Mouse (Mus musculus): ENCODE measurements around the gene Fam168a. TPM values are rescaled to one million over a fixed set of nuclear protein-coding genes. Genes with fewer than 3 reads are reported as not detected.
A peak's percentile ranks its signal among the peaks of the same experiment; 100 is the strongest.

Gene Fam168a
- total and polyA plus RNA-seq, 3 experiments = 3.1 to 19.2 TPM; not detected in 1

- TF ChIP-seq CHD1 (IDR thresholded peaks at IDR 0.05; ENCODE audit: low read depth, low read length) (no peak), KAT2A (conservative IDR thresholded peaks at IDR 0.05; ENCODE audit: low read depth, low read length) (no peak), CTCF (IDR thresholded peaks at IDR 0.05 in 2 of 3, conservative IDR thresholded peaks at IDR 0.05 in 1 of 3; ENCODE audit: control insufficient read depth in 1 of 3, insufficient read depth in 1 of 3, low read depth in 2 of 3, low read length in 3 of 3, poor library complexity in 1 of 3, severe bottlenecking in 1 of 3) (no peak), ETS1 (IDR thresholded peaks at IDR 0.05; ENCODE audit: low read depth, low read length) (no peak)
- Histone ChIP-seq H3K9ac (ENCODE audit: control insufficient read depth, low read depth, low read length, poor library complexity, severe bottlenecking) (no peak overlapping the region), H3K36me3 (ENCODE audit: control insufficient read depth in 1 of 2, insufficient read depth in 2 of 2, low read length in 2 of 2) (no peaks in the 10 kb centered on the region), H3K9me3 (replicated peaks; ENCODE audit: insufficient read depth, low read length) (no peaks in the 10 kb centered on the region), H3K27me3 (ENCODE audit: control insufficient read depth in 1 of 2, insufficient read depth in 2 of 2, low read length in 2 of 2) (0 out of 4 replicates have a peak, but pooled peaks cover 0 to 1% of the 10 kb centered on the region in 2 experiments), H3K4me3 (ENCODE audit: control insufficient read depth in 1 of 2, insufficient read depth in 1 of 2, low read depth in 2 of 2, low read length in 2 of 2) (no peak overlapping the region), H3K79me2 (ENCODE audit: control insufficient read depth, insufficient read depth, low read length, poor library complexity) (no peaks in the 10 kb centered on the region), H3K27ac (ENCODE audit: control insufficient read depth, low read depth, low read length) (no peak overlapping the region), H3K4me1 (ENCODE audit: control insufficient read depth in 1 of 2, insufficient read depth in 2 of 2, low read length in 2 of 2) (no peaks in the 10 kb centered on the region)
- DNase-seq (ENCODE audit: low read depth, low spot score) = no peak
Measured at GRCm38 (mm10) chr7:100876771-100877170, 170.3 kb downstream of the Fam168a start.

DNA sequence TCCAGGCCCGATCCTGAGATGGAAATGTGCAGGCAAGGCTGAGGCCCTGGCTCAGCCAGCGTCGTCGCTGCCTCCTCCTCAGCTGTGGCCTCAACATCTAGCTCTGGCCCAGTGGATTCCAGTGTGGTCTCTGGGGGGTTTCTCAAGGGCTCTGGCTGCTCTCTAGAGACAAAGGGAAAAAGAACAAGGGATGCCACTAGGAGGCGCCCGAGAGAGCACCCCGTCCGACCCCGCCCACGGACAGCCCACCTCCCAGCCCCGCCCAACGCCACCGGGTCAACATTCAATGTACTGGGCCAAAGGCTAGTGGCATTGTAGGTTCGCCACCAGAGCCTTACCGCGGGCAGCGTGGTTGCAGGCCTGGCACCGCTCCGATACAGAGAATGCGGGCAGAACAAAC lies 173.2 kb downstream of the Fam168a start:
- H3K9ac ChIP-seq (ENCODE audit: control insufficient read depth, low read depth, low read length, poor library complexity, severe bottlenecking) = no peak overlapping the region
- TF ChIP-seq RCOR1 (IDR thresholded peaks at IDR 0.05; ENCODE audit: low read depth, low read length) = no peak
- peak; percentile 6 to 43 (median 38); a peak in 3 of 6 replicates for TF ChIP-seq CTCF (IDR thresholded peaks at IDR 0.05 in 2 of 3, conservative IDR thresholded peaks at IDR 0.05 in 1 of 3; ENCODE audit: control insufficient read depth in 1 of 3, insufficient read depth in 1 of 3, low read depth in 2 of 3, low read length in 3 of 3, poor library complexity in 1 of 3, severe bottlenecking in 1 of 3)
- no peaks in the 10 kb centered on the region for H3K79me2 ChIP-seq (ENCODE audit: control insufficient read depth, insufficient read depth, low read length, poor library complexity)
- no peak overlapping the region for H3K27ac ChIP-seq (ENCODE audit: control insufficient read depth, low read depth, low read length)
- H3K36me3 ChIP-seq (ENCODE audit: control insufficient read depth in 1 of 2, insufficient read depth in 2 of 2, low read length in 2 of 2) = no peaks in the 10 kb centered on the region
- 0 out of 4 replicates have a peak, but pooled peaks cover 0 to 1% of the 10 kb centered on the region in 2 experiments for H3K27me3 ChIP-seq (ENCODE audit: control insufficient read depth in 1 of 2, insufficient read depth in 2 of 2, low read length in 2 of 2)
- no peaks in the 10 kb centered on the region for H3K9me3 ChIP-seq (replicated peaks; ENCODE audit: insufficient read depth, low read length)
- DNase-seq (ENCODE audit: low read depth, low spot score) = peak; percentile 53
- H3K4me1 ChIP-seq (ENCODE audit: control insufficient read depth in 1 of 2, insufficient read depth in 2 of 2, low read length in 2 of 2) = no peaks in the 10 kb centered on the region
- no peak overlapping the region for H3K4me3 ChIP-seq (ENCODE audit: control insufficient read depth in 1 of 2, insufficient read depth in 1 of 2, low read depth in 2 of 2, low read length in 2 of 2)

GRCm38 (mm10) chr7:100881531-100881930 lies 175.1 kb downstream of the Fam168a start:
- 0 out of 4 replicates have a peak, but pooled peaks cover 0 to 1% of the 10 kb centered on the region in 2 experiments for H3K27me3 ChIP-seq (ENCODE audit: control insufficient read depth in 1 of 2, insufficient read depth in 2 of 2, low read length in 2 of 2)
- no peak overlapping the region for H3K9ac ChIP-seq (ENCODE audit: control insufficient read depth, low read depth, low read length, poor library complexity, severe bottlenecking)
- no peak overlapping the region for H3K27ac ChIP-seq (ENCODE audit: control insufficient read depth, low read depth, low read length)

DNA sequence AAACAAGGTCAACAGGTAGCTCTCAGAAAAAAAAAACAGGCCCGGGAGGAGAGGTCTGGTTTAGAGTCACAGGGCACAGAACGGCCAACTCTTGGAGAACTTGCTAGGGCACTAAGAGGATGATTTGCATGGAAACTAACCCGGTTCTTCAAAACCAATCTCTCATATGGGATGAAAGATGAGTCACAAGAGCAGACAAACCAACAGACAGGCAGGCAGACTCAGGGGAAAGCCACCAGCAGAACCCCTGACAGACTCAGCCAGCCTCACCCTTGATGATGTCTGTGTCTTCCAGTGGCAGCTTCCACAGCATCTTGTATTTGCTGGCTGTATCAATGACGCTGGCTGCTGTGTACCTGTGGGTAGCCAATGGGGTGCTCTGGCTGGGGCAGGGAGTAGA lies 175.5 kb downstream of the Fam168a start:
- H3K4me3 ChIP-seq (ENCODE audit: control insufficient read depth in 1 of 2, insufficient read depth in 1 of 2, low read depth in 2 of 2, low read length in 2 of 2) = no peak overlapping the region

More at GRCm38 (mm10) chr7:100881531-100881930, 175.1 kb downstream of the Fam168a start:
- no peaks in the 10 kb centered on the region for H3K4me1 ChIP-seq (ENCODE audit: control insufficient read depth in 1 of 2, insufficient read depth in 2 of 2, low read length in 2 of 2)
- TF ChIP-seq POLR2A (IDR thresholded peaks at IDR 0.05; ENCODE audit: control insufficient read depth in 1 of 2, insufficient read depth in 1 of 2, low read depth in 1 of 2, low read length in 2 of 2, poor library complexity in 1 of 2) = no peak
- TF ChIP-seq RAD21 (IDR thresholded peaks at IDR 0.05; ENCODE audit: low read depth, low read length) = no peak
- no peak for TF ChIP-seq JUND (IDR thresholded peaks at IDR 0.05; ENCODE audit: low read depth, low read length)
- TF ChIP-seq TAL1 (IDR thresholded peaks at IDR 0.05; ENCODE audit: low read length) = no peak
- no peaks in the 10 kb centered on the region for H3K36me3 ChIP-seq (ENCODE audit: control insufficient read depth in 1 of 2, insufficient read depth in 2 of 2, low read length in 2 of 2)
- H3K4me3 ChIP-seq (ENCODE audit: control insufficient read depth in 1 of 2, insufficient read depth in 1 of 2, low read depth in 2 of 2, low read length in 2 of 2) = no peak overlapping the region
- H3K79me2 ChIP-seq (ENCODE audit: control insufficient read depth, insufficient read depth, low read length, poor library complexity) = no peaks in the 10 kb centered on the region
- no peaks in the 10 kb centered on the region for H3K9me3 ChIP-seq (replicated peaks; ENCODE audit: insufficient read depth, low read length)
- no peak for DNase-seq (ENCODE audit: low read depth, low spot score)

More for the DNA sequence above, 175.5 kb downstream of the Fam168a start:
- no peaks in the 10 kb centered on the region for H3K9me3 ChIP-seq (replicated peaks; ENCODE audit: insufficient read depth, low read length)
- no peaks in the 10 kb centered on the region for H3K4me1 ChIP-seq (ENCODE audit: control insufficient read depth in 1 of 2, insufficient read depth in 2 of 2, low read length in 2 of 2)
- TF ChIP-seq ZNF384 (IDR thresholded peaks at IDR 0.05; ENCODE audit: low read depth, low read length) (no peak), TBP (IDR thresholded peaks at IDR 0.05; ENCODE audit: low read depth, low read length) (no peak), MYB (IDR thresholded peaks at IDR 0.05; ENCODE audit: low read depth, low read length) (no peak), MEF2A (IDR thresholded peaks at IDR 0.05; ENCODE audit: extremely low read depth, insufficient replicate concordance, low read depth, low read length, poor library complexity, severe bottlenecking) (no peak), GATA1 (IDR thresholded peaks at IDR 0.05; ENCODE audit: low read depth, low read length) (no peak), TCF12 (IDR thresholded peaks at IDR 0.05; ENCODE audit: low read depth, low read length) (no peak)
- no peak overlapping the region for H3K9ac ChIP-seq (ENCODE audit: control insufficient read depth, low read depth, low read length, poor library complexity, severe bottlenecking)
- DNase-seq (ENCODE audit: low read depth, low spot score) = no peak
- no peaks in the 10 kb centered on the region for H3K36me3 ChIP-seq (ENCODE audit: control insufficient read depth in 1 of 2, insufficient read depth in 2 of 2, low read length in 2 of 2)
- H3K27me3 ChIP-seq (ENCODE audit: control insufficient read depth in 1 of 2, insufficient read depth in 2 of 2, low read length in 2 of 2) = 0 out of 4 replicates have a peak, but pooled peaks cover 0 to 1% of the 10 kb centered on the region in 2 experiments
- no peaks in the 10 kb centered on the region for H3K79me2 ChIP-seq (ENCODE audit: control insufficient read depth, insufficient read depth, low read length, poor library complexity)
- no peak overlapping the region for H3K27ac ChIP-seq (ENCODE audit: control insufficient read depth, low read depth, low read length)
